Mouse (Mus musculus) ES-Bruce4 (cell line): ENCODE results near the gene Ryr2.

Source experiments
- CTCF ChIP-seq: IDR thresholded peaks from one replicate; pipeline ENCODE4 v1.8.1; 2011; ENCODE audit warnings: low read depth, low read length
- EP300 ChIP-seq: IDR thresholded peaks from 2 replicates; pipeline ENCODE4 v1.6.1; 2011; ENCODE audit warnings: low read depth, low read length; ENCODE audit not compliant: insufficient read depth
- POLR2A ChIP-seq: IDR thresholded peaks from one replicate; pipeline ENCODE4 v1.8.1; 2011; ENCODE audit warnings: low read length; ENCODE audit not compliant: insufficient read depth

GRCm38 (mm10) chr13:12072571-12072970 is 34.2 kb downstream of the Ryr2 start:
- TF ChIP-seq EP300 (no peak), CTCF (no peak), POLR2A (no peak)
